Mouse (Mus musculus) embryonic fibroblast, embryonic 13.5 days (primary cell): ENCODE data around the gene Pdcd2. TPM values are rescaled to one million over a fixed set of nuclear protein-coding genes. Genes with fewer than 3 reads are reported as not detected.
A peak's percentile ranks its signal among the peaks of the same experiment; 100 is the strongest.

Experiments used
- H3K27ac ChIP-seq: 2 replicates; pipeline ENCODE4 v1.5.1; 2012; ENCODE audit warnings: low read length, control low read depth, inconsistent platforms; ENCODE audit not compliant: insufficient read depth
- H3K4me1 ChIP-seq: 2 replicates; pipeline ENCODE4 v1.6.1; 2011; ENCODE audit warnings: low read length; ENCODE audit not compliant: control insufficient read depth, insufficient read depth
- H3K4me3 ChIP-seq: 2 replicates; pipeline ENCODE4 v1.5.1; 2011; ENCODE audit warnings: mild to moderate bottlenecking, control low read depth, low read length; ENCODE audit not compliant: insufficient read depth
- CTCF ChIP-seq: IDR thresholded peaks from 2 replicates; pipeline ENCODE4 v1.5.1; 2011; ENCODE audit warnings: mild to moderate bottlenecking, control low read depth, low read length, moderate library complexity, borderline replicate concordance; ENCODE audit not compliant: insufficient read depth
- POLR2A ChIP-seq: IDR thresholded peaks from 2 replicates; pipeline ENCODE4 v1.6.1; 2011; ENCODE audit warnings: low read depth, mild to moderate bottlenecking, control low read depth, low read length, moderate library complexity
- polyA plus RNA-seq: library from polyadenylated mRNA; stranded (reverse); fragments of >200 nt; gene quantifications from 2 replicates; pipeline ENCODE4 v1.2.4, GENCODE M21; 2011; ENCODE audit warnings: low read depth; ENCODE audit not compliant: missing spikeins, insufficient read length

Pdcd2 gene
- polyA plus RNA-seq, 1 experiment, result 38.2 TPM

DNA sequence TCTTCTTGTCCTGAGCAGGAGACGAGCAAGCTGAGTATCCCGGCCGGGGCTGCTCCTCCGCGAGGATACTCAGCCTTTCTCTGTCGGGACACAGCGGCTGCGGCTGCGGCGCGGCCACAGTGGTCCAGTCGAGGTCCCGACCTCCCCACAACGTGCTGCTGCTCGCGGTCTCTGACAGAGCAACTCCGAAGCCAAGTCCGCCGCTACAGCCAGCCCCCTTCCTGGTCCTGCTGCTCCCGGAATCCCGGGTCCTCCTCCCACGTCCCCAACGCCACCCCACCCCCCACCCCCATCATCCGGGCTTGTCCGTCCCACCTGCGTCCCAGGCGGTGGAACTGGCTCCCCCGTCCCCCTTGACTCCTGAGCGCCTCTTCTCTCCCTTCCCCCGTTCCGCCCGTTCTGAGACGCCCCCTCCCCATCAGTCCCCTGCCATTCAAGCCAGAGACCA lies 9.4 kb upstream of the Pdcd2 start:
- H3K4me1 ChIP-seq, result peaks cover 9% of the 10 kb centered on the region; the same call in 1 of the 2 replicates
- H3K4me3 ChIP-seq, result peak overlapping the region; percentile 39
- TF ChIP-seq CTCF, result no peak
- TF ChIP-seq POLR2A, result no peak
- H3K27ac ChIP-seq, result no peak overlapping the region

DNA sequence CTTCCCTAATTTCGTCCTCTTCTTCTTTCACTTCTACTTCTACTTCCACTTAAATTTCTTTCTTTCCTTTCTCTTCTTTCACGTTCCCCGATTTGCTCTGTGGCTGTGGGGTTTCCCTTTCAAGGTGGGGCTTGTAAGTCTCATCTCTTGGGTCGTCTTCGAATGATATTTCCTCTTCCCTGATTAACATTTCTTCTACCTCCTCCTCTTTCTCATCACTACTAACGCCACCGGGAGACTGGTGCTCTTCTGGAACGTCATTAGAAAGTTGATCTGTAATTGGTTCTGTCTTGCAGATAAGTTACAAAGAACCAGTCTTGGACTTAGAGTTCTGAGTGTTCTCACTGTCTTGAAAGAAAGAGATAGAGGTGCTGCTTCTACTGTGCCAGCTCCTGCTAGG lies 8.8 kb upstream of the Pdcd2 start:
- peaks cover 9% of the 10 kb centered on the region; the same call in 1 of the 2 replicates for H3K4me1 ChIP-seq
- H3K4me3 ChIP-seq, result peak overlapping the region; percentile 39
- TF ChIP-seq CTCF (no peak), POLR2A (no peak)
- peak overlapping the region; percentile 50; the same call in 1 of the 2 replicates for H3K27ac ChIP-seq

DNA sequence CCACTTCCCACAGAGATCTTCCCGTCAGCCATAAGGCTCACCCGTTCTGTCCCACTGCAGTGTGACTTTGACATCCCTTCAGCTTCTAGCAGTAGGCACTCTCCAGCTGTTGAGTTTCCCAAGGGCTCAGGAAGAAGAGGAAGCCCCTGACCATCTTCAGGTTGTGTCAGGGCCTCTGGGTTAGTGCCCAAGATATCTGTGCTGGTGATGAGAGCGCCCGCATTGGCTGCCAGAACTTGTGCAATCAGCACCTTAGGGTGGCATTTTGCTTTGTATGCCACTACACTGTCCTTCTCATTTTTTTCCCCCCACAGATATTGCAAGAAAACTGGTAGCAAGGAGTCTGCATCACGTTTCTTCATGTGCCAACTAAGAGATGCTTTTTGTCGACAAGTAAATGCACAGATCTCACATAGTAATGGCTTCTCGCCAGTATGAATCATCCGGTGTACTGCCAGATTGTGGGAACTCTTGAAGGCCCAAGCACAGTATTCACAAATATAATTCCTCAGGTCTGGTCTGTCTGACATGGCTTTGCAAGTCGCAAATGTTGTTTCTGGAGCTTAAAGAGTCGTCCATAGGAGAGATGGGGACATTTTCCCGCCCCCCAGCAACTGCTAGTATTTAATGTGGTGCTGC lies 8.2 kb upstream of the Pdcd2 start:
- Histone ChIP-seq H3K4me1 (peaks cover 9% of the 10 kb centered on the region; the same call in 1 of the 2 replicates), H3K27ac (peak overlapping the region; percentile 50; the same call in 1 of the 2 replicates), H3K4me3 (no peak overlapping the region)
- TF ChIP-seq CTCF (no peak), POLR2A (no peak)

DNA sequence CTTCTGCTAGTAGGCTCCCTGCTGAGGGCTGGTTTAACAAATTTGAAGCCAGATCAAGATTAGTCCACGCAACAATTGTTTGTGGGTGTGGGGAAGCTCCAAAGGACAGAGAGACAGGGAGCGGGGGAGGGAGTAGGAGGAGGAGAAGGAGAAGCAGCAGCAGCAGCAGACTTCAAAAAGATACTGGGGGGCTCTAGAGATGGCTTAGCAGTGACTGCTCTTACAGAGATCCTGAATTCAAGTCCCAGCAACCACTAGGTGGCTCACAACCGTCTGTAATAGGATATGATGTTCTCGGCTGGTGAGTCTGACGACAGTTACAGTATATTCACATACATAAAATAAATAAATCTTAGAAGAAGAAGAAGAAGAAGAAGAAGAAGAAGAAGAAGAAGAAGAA lies 3.0 kb upstream of the Pdcd2 start:
- Histone ChIP-seq H3K4me1 (peaks cover 4% of the 10 kb centered on the region), H3K4me3 (no peak overlapping the region), H3K27ac (no peak overlapping the region)
- TF ChIP-seq CTCF (no peak), POLR2A (no peak)

DNA sequence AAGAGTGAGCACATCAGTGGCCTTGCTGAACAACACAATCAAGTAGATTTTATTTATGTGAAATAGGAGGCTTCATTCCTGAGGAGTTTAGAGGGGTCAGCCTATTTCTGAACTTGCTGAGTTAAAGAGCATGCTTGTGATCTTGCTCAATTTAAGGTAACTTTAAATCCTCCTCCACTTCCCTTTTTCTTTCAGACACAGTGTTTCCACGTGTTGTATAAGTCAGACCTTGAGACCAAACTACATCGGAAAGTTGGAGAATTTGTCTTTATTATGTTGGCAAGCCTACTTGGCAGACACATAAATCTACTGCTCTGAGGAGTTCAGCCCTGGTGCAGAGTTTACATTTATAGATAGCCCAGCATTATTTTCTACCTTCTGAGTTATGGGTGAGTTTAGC lies 1.8 kb upstream of the Pdcd2 start:
- TF ChIP-seq CTCF, result no peak
- no peak for TF ChIP-seq POLR2A
- H3K27ac ChIP-seq, result no peak overlapping the region
- H3K4me3 ChIP-seq, result no peak overlapping the region
- H3K4me1 ChIP-seq, result peaks cover 3% of the 10 kb centered on the region

DNA sequence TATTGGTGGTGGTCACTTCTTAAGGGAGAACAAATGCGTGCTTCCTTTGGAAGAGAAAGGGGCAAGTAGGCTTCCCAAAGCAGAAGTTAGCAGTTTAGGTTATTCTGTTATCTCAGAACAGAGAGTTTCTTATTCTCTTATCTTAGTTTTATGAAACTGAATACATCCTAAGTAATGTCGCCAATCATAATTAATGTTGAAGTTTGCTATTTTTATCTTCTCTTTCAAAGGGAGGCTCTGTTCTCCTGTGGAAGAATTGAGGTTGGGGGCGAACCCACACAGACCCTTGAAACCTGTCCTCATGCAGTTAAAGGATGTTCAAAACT lies 673 bp upstream of the Pdcd2 start:
- H3K4me1 ChIP-seq, result peaks cover 3% of the 10 kb centered on the region
- no peak for TF ChIP-seq POLR2A
- no peak for TF ChIP-seq CTCF
- 0 out of 2 replicates have a peak overlapping the region, but pooled peaks have one; percentile 80 for H3K27ac ChIP-seq
- H3K4me3 ChIP-seq, result peak overlapping the region; percentile 95

DNA sequence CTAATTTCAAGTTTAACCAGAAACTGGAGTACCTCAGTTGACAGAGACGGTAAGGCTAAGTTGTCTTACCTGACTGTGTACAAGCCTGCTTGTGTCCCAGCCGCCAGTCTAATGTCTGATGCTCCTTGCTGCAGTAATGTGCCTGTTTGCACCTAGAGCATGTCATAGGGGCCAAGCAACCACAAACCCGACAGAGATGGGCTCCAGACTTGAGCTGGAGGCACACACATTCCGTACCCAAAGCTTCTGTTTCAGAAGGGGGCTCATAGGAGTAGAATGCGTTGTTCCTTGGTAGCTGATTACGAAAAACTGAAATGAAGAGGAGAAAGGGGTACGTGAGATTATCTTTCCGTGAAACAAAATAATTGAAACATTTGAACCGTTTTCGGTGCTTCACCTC lies 797 bp downstream of the Pdcd2 start:
- Histone ChIP-seq H3K4me3 (peak overlapping the region; percentile 95), H3K27ac (no peak overlapping the region), H3K4me1 (peaks cover 3% of the 10 kb centered on the region)
- TF ChIP-seq POLR2A, result no peak
- TF ChIP-seq CTCF, result no peak

DNA sequence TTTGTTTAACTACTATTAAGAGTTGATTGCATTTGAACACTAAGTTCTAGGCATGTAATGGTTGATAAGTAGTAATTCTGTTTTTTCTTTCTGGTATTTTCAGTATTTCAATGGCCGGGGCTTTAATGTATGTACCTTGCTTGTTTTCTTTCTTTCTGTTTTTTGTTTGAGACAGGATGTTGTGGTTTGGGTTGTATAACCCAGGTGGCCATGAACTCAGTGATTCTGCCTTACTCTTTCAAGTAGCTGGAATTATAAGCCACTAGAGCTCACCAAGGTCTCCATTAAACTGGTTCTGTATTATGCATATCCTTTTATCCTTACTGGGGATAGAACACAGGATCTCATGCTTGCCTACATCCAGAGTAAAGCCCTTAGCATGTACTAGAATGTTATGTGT lies 8.3 kb downstream of the Pdcd2 start:
- H3K4me3 ChIP-seq, result no peak overlapping the region
- no peak for TF ChIP-seq CTCF
- no peak for TF ChIP-seq POLR2A
- H3K27ac ChIP-seq, result no peak overlapping the region
- H3K4me1 ChIP-seq, result no peaks in the 10 kb centered on the region

DNA sequence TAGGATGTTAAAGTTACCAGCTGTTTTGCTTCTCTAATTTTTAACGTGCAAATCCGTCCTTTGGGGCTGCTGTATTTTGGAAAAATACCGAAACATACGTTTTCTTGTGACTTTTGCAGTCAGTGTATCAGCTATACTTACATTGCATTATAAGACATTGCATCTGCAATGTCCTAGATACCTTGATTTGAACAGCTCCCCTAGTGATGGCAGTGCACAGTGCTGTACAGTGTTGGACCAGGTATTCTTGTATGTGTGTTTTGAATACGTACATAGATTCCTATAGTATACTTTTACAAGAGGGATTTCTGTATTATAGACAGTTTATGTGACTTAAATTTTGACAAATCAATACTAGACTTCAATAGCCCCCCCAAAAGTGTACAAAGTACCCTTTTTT lies 8.9 kb downstream of the Pdcd2 start:
- H3K4me1 ChIP-seq, result no peaks in the 10 kb centered on the region
- TF ChIP-seq CTCF (no peak), POLR2A (no peak)
- no peak overlapping the region for H3K4me3 ChIP-seq
- H3K27ac ChIP-seq, result no peak overlapping the region

DNA sequence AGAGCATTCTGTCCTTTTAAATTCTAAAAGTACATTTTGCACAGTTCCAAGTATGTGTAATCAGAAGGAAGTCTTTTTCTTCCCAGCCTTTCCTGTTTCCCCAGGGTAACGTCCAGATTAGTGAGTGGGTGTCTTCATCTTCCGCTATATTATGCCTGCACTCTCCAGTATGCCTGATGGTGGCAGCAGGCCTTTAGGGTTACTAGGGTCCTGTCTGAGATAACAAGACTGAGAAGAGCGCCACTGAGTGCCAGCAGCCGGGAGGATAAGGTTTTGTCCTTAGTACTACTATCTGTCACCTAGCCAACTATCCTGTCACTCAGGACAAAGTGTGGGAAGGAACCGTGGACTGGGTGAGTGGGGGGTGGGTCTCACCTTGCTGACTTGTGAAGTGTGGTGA lies 9.3 kb downstream of the Pdcd2 start:
- H3K27ac ChIP-seq, result no peak overlapping the region
- no peak overlapping the region for H3K4me3 ChIP-seq
- H3K4me1 ChIP-seq, result no peaks in the 10 kb centered on the region
- no peak for TF ChIP-seq CTCF
- no peak for TF ChIP-seq POLR2A

DNA sequence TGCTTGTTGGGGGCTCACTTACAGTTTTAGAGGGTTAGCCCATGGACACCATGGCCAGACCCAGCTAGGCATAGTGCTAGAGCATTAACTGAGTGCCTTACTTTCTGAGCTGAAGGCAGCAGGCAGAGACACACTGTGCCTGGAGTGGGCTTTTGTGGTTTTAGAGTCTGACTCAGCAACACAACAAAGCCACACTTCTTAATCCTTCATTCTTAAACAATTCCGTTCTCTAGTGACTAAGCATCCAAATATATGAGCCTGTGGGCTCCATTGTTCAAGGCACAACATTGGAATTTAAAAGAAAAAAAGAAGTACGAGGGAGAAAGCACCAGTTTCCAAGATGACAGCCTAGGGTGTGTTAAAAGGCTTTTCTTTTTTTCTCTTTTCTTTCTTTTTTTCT lies 16.4 kb downstream of the Pdcd2 start:
- peak overlapping the region; percentile 90 for H3K27ac ChIP-seq
- H3K4me1 ChIP-seq, result peaks cover 4% of the 10 kb centered on the region; the same call in 1 of the 2 replicates
- no peak overlapping the region for H3K4me3 ChIP-seq
- no peak for TF ChIP-seq CTCF
- no peak for TF ChIP-seq POLR2A
